Mouse (Mus musculus) spleen, adult 18-20 months (tissue): ENCODE results near the gene Olfr1228.

ENCODE experiments used
- DNase-seq, 2 experiments: peaks; one replicate each; pipeline ENCODE4 v3.0.0; 2022; ENCODE audit warnings: mixed read lengths in 2 of 2

The Olfr1228 gene

GRCm38 (mm10) chr2:89253962-89254361 lies at the start of gene Olfr1228:
TSS of gene Olfr1228 (minus strand) at chr2:89254062.
- no peak for DNase-seq

GRCm38 (mm10) chr2:89297168-89297567 lies 43.3 kb upstream of the Olfr1228 start, which contains the start of gene Olfr1230:
TSS of gene Olfr1230 (minus strand) at chr2:89297268.
- DNase-seq, result no peak

DNA sequence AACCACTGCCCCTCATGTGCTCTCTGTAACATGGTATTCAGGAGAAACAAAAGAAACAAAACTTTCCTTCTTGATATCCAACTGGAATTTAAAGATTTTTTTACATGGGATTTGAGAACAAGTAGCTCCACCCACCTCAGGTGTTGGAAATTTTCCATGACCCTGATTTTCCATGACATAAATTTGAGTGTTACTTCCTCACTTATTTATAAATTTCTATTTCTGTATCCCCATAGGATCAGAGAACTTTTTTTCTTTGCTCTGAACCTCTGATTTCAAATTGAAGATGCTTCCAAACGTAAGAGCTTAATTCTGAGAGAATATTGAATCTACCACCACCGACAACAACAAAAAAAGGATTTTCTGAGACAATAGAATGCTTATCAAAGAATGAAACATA lies 34.1 kb upstream of the Olfr1228 start, which contains the start of gene Olfr1229:
Olfr1229 (minus strand) TSS at position 101 of the 400 bp plus-strand sequence.
- DNase-seq, result no peak

DNA sequence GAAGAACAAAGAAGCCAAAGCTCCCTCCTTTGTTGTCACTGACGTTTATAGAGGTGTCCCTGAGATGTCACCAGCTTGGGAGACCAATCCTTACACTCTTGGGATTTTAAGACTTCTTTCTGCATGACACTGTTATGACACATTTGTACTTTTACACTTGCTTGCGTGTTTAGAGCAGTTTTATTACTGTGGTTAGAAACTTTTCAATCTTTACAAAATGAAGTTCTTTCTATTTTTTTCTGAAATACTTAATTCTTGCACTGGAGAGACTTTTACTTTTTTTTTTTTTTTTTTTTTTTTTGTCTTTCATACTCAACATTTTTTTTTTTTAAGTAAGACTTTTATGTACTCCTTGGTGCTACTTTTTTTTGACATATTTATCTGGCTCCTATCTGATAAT lies 53.9 kb downstream of the Olfr1228 start, which contains the start of gene Olfr1226:
Olfr1226 (minus strand) TSS at position 101 of the 400 bp plus-strand sequence.
- no peak for DNase-seq
